Mouse (Mus musculus) cortical plate, adult 2 months (tissue): Measurements from ENCODE around the gene Aloxe3. TPM values are rescaled to one million over a fixed set of nuclear protein-coding genes. Genes with fewer than 3 reads are reported as not detected.
A peak's percentile ranks its signal among the peaks of the same experiment; 100 is the strongest.

Experiments
- H3K27ac ChIP-seq: fragments of 200-500 bp; 2 replicates; pipeline ENCODE4 v1.5.1; 2012; ENCODE audit warnings: low read length, control low read depth, inconsistent platforms; ENCODE audit not compliant: insufficient read depth
- H3K4me1 ChIP-seq: fragments of 200-500 bp; 2 replicates; pipeline ENCODE4 v1.6.1; 2011; ENCODE audit warnings: low read length; ENCODE audit not compliant: control insufficient read depth, insufficient read depth
- H3K4me3 ChIP-seq: fragments of 200-500 bp; 2 replicates; pipeline ENCODE4 v1.5.1; 2011; ENCODE audit warnings: mild to moderate bottlenecking, low read length, control low read depth; ENCODE audit not compliant: insufficient read depth
- CTCF ChIP-seq: fragments of 200-500 bp; IDR thresholded peaks from 2 replicates; pipeline ENCODE4 v1.5.1; 2011; ENCODE audit warnings: mild to moderate bottlenecking, control low read depth, low read length; ENCODE audit not compliant: insufficient read depth; ENCODE audit errors: extremely low read depth
- POLR2A ChIP-seq: fragments of 200-500 bp; IDR thresholded peaks from 2 replicates; pipeline ENCODE4 v1.6.1; 2011; ENCODE audit warnings: mild to moderate bottlenecking, low read length, control low read depth; ENCODE audit not compliant: insufficient read depth; ENCODE audit errors: extremely low read depth
- polyA plus RNA-seq: library from polyadenylated mRNA; depleted of rRNA; stranded (reverse); fragments of >200 nt; gene quantifications from 2 replicates; pipeline ENCODE4 v1.2.3, GENCODE M21; 2012

Aloxe3 gene
- polyA plus RNA-seq, 1 experiment: 8.7 TPM

DNA sequence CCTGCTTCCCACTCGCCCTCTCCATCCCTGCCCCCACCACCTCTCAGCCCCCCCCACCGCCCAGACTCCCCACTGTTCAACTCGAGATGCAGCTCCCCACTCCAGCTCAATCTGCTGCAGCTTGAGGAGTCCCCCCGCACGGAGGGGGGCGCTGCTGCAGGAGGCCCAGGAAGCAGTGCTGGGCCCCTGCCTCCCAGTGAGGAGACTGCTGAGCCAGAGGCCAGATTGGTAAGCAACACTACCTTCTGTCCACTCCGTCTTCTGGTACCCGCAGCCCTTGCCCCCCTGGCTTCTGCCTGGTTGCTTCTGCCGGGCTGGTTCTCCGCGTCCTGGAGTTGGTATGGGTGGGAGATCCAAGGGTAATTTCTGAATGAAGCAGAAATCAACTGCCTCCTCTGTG is 18.9 kb upstream of the Aloxe3 start:
- no peaks in the 10 kb centered on the region for H3K4me1 ChIP-seq
- H3K4me3 ChIP-seq: no peak overlapping the region

DNA sequence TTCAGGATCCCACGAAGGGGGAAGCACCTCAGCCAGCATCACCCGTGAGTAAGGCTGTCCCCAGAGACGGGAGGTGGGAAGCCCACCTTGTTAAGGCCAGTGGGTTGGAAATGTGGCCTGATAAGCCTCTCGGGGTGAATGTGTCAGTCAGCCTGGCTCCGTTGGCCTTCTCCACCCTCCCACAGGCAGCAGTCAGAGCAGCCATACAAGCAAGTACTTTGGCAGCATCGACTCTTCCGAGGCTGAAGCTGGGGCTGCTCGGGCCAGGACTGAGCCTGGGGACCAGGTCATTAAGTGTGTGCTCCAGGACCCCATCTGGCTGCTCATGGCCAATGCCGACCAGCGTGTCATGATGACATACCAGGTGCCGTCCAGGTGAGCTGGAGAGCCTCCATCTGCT is 18.0 kb upstream of the Aloxe3 start:
- TF ChIP-seq CTCF (no peak), POLR2A (no peak)
- Histone ChIP-seq H3K27ac (no peak overlapping the region), H3K4me1 (no peaks in the 10 kb centered on the region), H3K4me3 (no peak overlapping the region)

More for the DNA sequence above, 18.9 kb upstream of the Aloxe3 start:
- no peak for TF ChIP-seq CTCF
- TF ChIP-seq POLR2A: peak; percentile 11; the same call in 1 of the 2 replicates
- H3K27ac ChIP-seq: no peak overlapping the region

DNA sequence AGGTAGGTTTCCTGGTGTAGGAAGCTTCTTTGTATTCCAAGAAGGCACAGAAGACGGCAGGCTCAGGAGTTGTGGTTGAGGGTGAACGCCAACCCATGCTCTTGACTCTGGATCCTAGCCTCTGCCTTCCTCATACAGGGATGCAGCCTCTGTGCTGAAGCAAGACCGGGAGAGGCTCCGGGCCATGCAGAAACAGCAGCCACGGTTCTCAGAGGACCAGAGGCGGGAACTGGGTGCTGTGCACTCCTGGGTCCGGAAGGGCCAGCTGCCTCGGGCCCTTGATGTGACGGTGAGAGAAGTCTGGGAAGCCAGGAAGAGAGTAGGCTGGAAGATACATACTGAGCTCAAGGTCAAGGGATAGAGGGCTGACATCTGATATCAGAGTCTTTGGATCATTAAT is 17.5 kb upstream of the Aloxe3 start:
- H3K27ac ChIP-seq: no peak overlapping the region
- no peak overlapping the region for H3K4me3 ChIP-seq
- TF ChIP-seq POLR2A (no peak), CTCF (no peak)

DNA sequence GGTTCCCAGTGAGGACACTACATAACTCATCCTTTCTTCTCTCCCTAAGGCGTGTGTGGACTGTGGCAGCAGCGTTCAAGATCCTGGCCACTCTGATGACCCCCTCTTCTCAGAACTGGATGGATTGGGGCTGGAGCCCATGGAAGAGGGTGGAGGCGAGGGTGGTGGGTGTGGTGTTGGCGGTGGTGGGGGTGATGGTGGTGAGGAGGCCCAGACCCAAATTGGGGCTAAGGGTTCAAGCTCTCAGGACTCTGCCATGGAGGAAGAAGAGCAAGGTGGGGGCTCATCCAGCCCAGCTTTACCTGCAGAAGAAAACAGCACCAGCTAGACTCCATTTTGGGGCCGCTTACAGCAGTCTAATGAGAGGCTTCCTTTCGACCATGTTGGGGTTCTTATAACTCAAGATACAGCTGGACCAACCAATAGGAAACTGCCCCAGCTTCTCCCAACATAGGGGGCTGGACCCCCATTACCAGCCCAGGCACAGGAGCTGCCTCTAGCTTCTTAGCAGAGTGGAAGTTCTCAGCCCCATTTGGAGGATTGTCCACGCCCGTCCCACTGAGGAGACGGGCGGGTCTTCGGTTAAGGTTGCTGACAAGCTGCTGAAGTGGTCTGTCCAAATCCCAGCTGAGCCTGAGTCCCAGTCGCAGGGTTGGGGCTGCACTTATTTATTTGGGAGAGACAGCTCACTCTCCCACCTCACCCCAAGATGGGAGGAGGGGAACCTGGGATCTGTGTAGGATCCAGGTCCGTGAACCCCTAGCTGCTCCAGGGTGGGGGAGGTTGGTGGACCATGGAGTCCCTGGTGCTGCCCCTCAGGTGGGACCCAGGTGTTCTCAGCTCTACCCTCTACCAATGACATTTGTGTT is 16.4 kb upstream of the Aloxe3 start:
- Histone ChIP-seq H3K27ac (no peak overlapping the region), H3K4me3 (no peak overlapping the region), H3K4me1 (no peaks in the 10 kb centered on the region)
- no peak for TF ChIP-seq CTCF
- 0 out of 2 replicates have a peak, but pooled peaks have one; percentile 0 for TF ChIP-seq POLR2A

More for the DNA sequence above, 17.5 kb upstream of the Aloxe3 start:
- no peaks in the 10 kb centered on the region for H3K4me1 ChIP-seq

DNA sequence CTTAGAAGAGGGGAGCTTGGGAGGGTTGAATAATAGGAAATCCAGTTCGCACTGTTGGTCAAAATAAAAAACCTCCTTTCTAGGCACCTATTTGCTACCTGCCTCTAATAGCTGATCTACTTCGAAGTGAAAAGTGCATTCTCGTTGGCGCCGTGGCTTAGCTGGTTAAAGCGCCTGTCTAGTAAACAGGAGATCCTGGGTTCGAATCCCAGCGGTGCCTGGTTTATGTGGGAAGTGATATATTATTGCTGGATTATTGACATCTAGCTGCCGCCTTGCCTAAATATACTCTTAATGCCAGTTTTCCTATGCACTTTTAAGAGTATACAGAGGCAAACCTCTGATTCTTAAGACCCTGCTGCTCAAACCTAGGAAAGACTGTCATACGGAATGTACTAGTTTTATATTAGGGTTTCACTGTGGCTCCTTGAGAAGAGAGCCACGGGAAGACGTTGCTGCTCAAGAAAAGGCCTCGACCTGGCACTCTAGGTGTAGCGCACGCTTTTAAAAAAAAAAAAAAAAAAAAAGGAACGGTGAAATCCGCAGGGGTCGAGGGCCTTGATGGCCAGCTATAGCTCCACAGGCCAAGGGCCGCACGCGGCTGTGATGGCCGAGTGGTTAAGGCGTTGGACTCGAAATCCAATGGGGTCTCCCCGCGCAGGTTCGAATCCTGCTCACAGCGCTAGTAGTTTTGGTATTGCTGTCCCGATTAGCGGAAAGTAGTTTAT is 15.2 kb upstream of the Aloxe3 start:
- Histone ChIP-seq H3K27ac (no peak overlapping the region), H3K4me1 (no peaks in the 10 kb centered on the region), H3K4me3 (peak overlapping the region; percentile 21)
- no peak for TF ChIP-seq CTCF
- peak; percentile 47; the same call in 1 of the 2 replicates for TF ChIP-seq POLR2A

DNA sequence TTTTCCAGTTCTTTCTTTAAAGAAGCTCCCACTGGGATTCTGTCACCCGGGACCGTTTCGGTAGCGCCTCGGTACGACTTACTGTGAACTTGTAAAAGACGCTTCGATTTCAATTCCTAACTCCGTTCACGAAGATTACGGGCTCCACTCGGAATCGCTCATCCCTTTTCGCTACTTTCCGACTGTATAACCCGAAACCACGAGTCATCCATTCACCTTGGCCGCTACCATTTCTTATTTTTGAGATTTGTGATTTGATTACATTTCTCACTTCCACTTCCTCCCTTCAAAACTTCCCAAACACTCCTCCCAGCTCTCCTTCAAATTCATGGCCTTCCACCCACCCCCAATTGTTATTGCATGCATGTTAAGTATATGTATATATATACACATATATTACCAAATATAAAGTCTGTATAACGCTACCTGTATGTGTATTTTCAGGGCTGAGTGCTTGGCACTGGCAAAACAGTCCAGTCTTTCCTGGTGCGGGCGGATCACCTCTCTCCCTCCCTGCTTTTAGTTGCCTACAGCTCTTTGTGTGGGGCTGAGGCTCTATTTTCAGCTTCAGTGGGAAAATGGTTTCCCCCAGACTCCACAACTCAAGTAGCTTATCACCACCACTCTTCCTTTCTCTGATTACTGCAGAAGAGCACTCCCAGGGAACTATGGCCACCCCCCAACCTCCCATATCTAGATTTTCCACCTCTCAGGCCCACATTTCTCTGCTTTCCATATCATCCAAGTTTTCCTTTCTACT is 14.5 kb upstream of the Aloxe3 start:
- no peak overlapping the region for H3K27ac ChIP-seq

DNA sequence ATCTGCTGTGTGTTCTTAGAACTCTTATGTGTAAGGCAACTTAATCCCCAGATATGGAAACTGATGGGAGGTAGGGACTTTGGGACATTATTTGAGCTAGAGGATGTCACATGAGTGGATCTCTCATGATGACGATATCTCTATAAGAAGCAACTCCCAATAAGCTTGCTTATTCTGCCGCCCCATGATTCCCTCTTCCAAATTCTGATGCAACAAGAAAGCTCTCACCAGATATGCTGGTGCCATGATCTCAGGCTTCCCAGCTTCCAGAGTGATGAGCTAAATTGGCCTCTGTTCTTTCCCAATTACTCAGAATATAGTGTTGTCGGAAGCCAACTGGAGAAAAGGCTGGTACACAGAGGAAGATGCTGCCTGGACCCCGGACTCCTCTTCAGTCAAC is 13.8 kb upstream of the Aloxe3 start:
- H3K4me3 ChIP-seq: peak overlapping the region; percentile 37

More for the DNA sequence above, 14.5 kb upstream of the Aloxe3 start:
- Histone ChIP-seq H3K4me1 (no peaks in the 10 kb centered on the region), H3K4me3 (peak overlapping the region; percentile 21)
- TF ChIP-seq CTCF: no peak
- 0 out of 2 replicates have a peak, but pooled peaks have one; percentile 0 for TF ChIP-seq POLR2A

DNA sequence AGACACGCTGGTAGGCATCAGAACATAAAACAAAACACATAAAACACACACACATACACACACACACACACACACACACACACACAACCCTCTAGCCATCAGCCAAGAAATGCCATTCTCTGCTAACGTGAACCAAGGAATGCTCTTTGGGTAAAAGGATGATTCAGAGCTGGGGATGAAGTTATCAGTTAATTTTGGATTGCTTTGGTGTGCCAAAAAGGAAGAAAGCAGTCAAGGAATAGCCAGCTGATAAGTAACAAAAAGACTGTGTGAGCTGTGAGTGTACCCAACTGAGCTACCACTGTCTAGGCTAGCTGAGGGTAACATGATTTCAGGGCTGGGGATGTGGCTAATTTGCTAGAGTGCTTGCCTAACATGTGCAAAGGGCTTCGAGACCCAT is 11.7 kb upstream of the Aloxe3 start:
- Histone ChIP-seq H3K27ac (no peak overlapping the region), H3K4me3 (no peak overlapping the region), H3K4me1 (no peaks in the 10 kb centered on the region)
- TF ChIP-seq CTCF (no peak), POLR2A (no peak)

More for the DNA sequence above, 13.8 kb upstream of the Aloxe3 start:
- TF ChIP-seq POLR2A: peak; percentile 38; the same call in 1 of the 2 replicates
- no peak for TF ChIP-seq CTCF
- peak overlapping the region; percentile 38; the same call in 1 of the 2 replicates for H3K27ac ChIP-seq
- H3K4me1 ChIP-seq: no peaks in the 10 kb centered on the region

DNA sequence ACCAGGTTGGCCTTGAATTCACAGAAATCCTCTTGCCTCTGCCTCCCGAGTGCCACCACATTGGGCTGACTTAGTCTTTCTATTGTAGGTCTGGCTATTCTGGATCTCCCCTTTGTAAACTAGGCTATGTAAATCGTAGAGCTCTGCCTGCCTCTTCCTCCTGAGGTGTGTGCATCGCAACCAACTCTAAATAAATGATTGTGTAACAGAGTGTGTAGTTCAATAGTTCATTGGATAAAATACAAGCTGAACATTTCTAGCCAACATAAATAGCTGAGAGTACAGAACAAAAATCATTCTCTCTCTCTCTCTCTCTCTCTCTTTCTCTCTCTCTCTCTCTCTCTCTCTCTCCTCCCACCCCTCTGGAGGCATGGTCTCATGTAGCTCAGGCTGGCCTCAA is 11.1 kb upstream of the Aloxe3 start:
- H3K4me3 ChIP-seq: no peak overlapping the region
- TF ChIP-seq CTCF (no peak), POLR2A (no peak)
- no peak overlapping the region for H3K27ac ChIP-seq
- no peaks in the 10 kb centered on the region for H3K4me1 ChIP-seq
